Mouse (Mus musculus): ENCODE data around the gene Hnrnpa2b1.

The Hnrnpa2b1 gene

GRCm38 (mm10) chr6:51470311-51471178 lies 851 bp upstream of the Hnrnpa2b1 start, which contains the start of gene Cbx3:
Gene Cbx3, plus strand, starts transcription at chr6:51470360.
- DNase-seq (ENCODE audit: low read depth, low spot score), result peak; percentile 40

- peak; percentile 77 for DNase-seq (ENCODE audit: low read depth, low spot score)
Observed at GRCm38 (mm10) chr6:51468891-51469561, 668 bp downstream of the Hnrnpa2b1 start.

- DNase-seq (ENCODE audit: low read depth, low spot score), result no peak
Observed at GRCm38 (mm10) chr6:51467649-51468048, 2.0 kb downstream of the Hnrnpa2b1 start.

- no peak for DNase-seq (ENCODE audit: low read depth, low spot score)
Observed at GRCm38 (mm10) chr6:51460363-51460762, 9.3 kb downstream of the Hnrnpa2b1 start.

GRCm38 (mm10) chr6:51460021-51460360 lies 9.7 kb downstream of the Hnrnpa2b1 start:
- no peak for DNase-seq (ENCODE audit: low read depth, low spot score)

- DNase-seq (ENCODE audit: low read depth, low spot score), result no peak
Observed at GRCm38 (mm10) chr6:51459313-51460020, 10.2 kb downstream of the Hnrnpa2b1 start.

GRCm38 (mm10) chr6:51458925-51459312 lies 10.8 kb downstream of the Hnrnpa2b1 start:
- DNase-seq (ENCODE audit: low read depth, low spot score), result no peak

- no peak for DNase-seq (ENCODE audit: low read depth, low spot score)
Observed at GRCm38 (mm10) chr6:51457770-51458387, 11.8 kb downstream of the Hnrnpa2b1 start.

- DNase-seq (ENCODE audit: low read depth, low spot score), result no peak
Observed at GRCm38 (mm10) chr6:51457283-51457682, 12.4 kb downstream of the Hnrnpa2b1 start.

GRCm38 (mm10) chr6:51456198-51456597 lies 13.5 kb downstream of the Hnrnpa2b1 start:
- no peak for DNase-seq (ENCODE audit: low read depth, low spot score)

- no peak for DNase-seq (ENCODE audit: low read depth, low spot score)
Observed at GRCm38 (mm10) chr6:51454949-51455348, 14.7 kb downstream of the Hnrnpa2b1 start.

GRCm38 (mm10) chr6:51452927-51453503 lies 16.7 kb downstream of the Hnrnpa2b1 start:
- no peak for DNase-seq (ENCODE audit: low read depth, low spot score)

- no peak for DNase-seq (ENCODE audit: low read depth, low spot score)
Observed at GRCm38 (mm10) chr6:51442191-51442835, 27.4 kb downstream of the Hnrnpa2b1 start.

GRCm38 (mm10) chr6:51438826-51439330 lies 30.8 kb downstream of the Hnrnpa2b1 start:
- DNase-seq (ENCODE audit: low read depth, low spot score), result no peak

GRCm38 (mm10) chr6:51437665-51438064 lies 32.0 kb downstream of the Hnrnpa2b1 start:
- no peak for DNase-seq (ENCODE audit: low read depth, low spot score)

GRCm38 (mm10) chr6:51434270-51434669 lies 35.4 kb downstream of the Hnrnpa2b1 start:
- DNase-seq (ENCODE audit: low read depth, low spot score), result no peak

- no peak for DNase-seq (ENCODE audit: low read depth, low spot score)
Observed at GRCm38 (mm10) chr6:51432535-51433397, 36.9 kb downstream of the Hnrnpa2b1 start, which contains the start of gene Nfe2l3. Gene Nfe2l3, plus strand, starts transcription at chr6:51432670.

GRCm38 (mm10) chr6:51424537-51424936 lies 45.2 kb downstream of the Hnrnpa2b1 start:
- DNase-seq (ENCODE audit: low read depth, low spot score), result no peak

- DNase-seq (ENCODE audit: low read depth, low spot score), result no peak
Observed at GRCm38 (mm10) chr6:51423466-51424122, 46.1 kb downstream of the Hnrnpa2b1 start.

All from telencephalon, adult 2 months (tissue).